Mouse (Mus musculus): ENCODE results near the gene Tns1.
"Not testable (repeated sequence)": the region's sequence is repeated elsewhere in the genome, so short reads cannot be mapped to it uniquely, and the experiment has no call there.

DNA sequence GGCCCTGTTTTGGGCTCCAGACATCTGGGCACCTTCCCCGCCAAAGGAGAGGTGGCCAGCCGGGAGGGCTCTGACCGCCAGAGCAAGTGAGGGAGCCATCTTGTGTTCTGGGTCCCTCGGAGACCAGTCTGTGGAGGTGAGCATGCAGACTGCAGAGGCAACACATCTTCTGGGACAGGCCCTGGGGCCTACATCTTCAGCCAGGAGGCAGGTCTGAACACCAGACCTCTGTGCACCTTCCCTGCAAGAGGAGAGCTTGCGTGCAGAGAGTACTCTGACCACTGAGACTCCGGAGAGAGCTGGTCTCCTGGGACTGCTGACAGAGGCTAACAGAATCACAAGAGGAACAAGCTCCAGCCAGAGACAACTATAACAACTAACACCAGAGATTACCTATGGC lies 228.8 kb downstream of the Tns1 start:
- TF ChIP-seq CTCF (IDR thresholded peaks at IDR 0.05; ENCODE audit: insufficient read depth, low read length); POLR2A (IDR thresholded peaks at IDR 0.05; ENCODE audit: borderline replicate concordance, extremely low read depth, low read depth, low read length): not testable (repeated sequence)

Data from lung, adult 2 months (tissue).